Mouse (Mus musculus) lung, embryonic 15.5 days (tissue): ENCODE measurements around the gene Csgalnact2. TPM values are rescaled to one million over a fixed set of nuclear protein-coding genes. Genes with fewer than 3 reads are reported as not detected.

Experiments
- ATAC-seq: fragments of 200-750 bp; cut with Nextera tagmentation; 2 replicates; pipeline ENCODE4 v1.8.0; 2017; ENCODE audit warnings: moderate number of reproducible peaks, borderline replicate concordance; ENCODE audit not compliant: low FRiP score, low TSS enrichment; ENCODE audit errors: extremely low read depth
- H3K27ac ChIP-seq: fragments of 300-500 bp; sonication (generic); 2 replicates; pipeline ENCODE4 v1.5.1; 2015; ENCODE audit warnings: moderate library complexity, mild to moderate bottlenecking, inconsistent platforms
- H3K27me3 ChIP-seq: fragments of 300-500 bp; sonication (generic); 2 replicates; pipeline ENCODE4 v1.6.1; 2015; ENCODE audit warnings: inconsistent platforms
- H3K36me3 ChIP-seq: fragments of 300-500 bp; sonication (generic); 2 replicates; pipeline ENCODE4 v1.6.1; 2015; ENCODE audit warnings: inconsistent platforms
- H3K4me1 ChIP-seq: fragments of 300-500 bp; sonication (generic); 2 replicates; pipeline ENCODE4 v1.6.1; 2015; ENCODE audit warnings: inconsistent platforms
- H3K4me2 ChIP-seq: fragments of 300-500 bp; sonication (generic); 2 replicates; pipeline ENCODE4 v1.6.1; 2015; ENCODE audit warnings: inconsistent platforms, mild to moderate bottlenecking, moderate library complexity
- H3K4me3 ChIP-seq: fragments of 300-500 bp; sonication (generic); 2 replicates; pipeline ENCODE4 v1.5.1; 2015; ENCODE audit warnings: mild to moderate bottlenecking, inconsistent platforms
- H3K9ac ChIP-seq: fragments of 300-500 bp; sonication (generic); 2 replicates; pipeline ENCODE4 v1.6.1; 2015; ENCODE audit warnings: inconsistent platforms
- H3K9me3 ChIP-seq: fragments of 300-500 bp; sonication (generic); 2 replicates; pipeline ENCODE4 v1.6.1; 2016; ENCODE audit warnings: inconsistent platforms
- WGBS: fragments of 180-500 bp; shearing (Covaris S2); methylation state at CpG from one replicate; pipeline ENCODE4 v1.1.7; 2015; 5-methylcytosine and 5-hydroxymethylcytosine counted together
- polyA plus RNA-seq: library from polyadenylated mRNA; unstranded; fragments of >200 nt; fragmentation: Nextera tagmentation; extraction: Ambion mirVana; gene quantifications from 2 replicates; pipeline ENCODE4 v1.2.1, GENCODE M21; 2015

The Csgalnact2 gene
- polyA plus RNA-seq, 1 experiment from 2014 or later: 20.8 TPM

- H3K36me3 ChIP-seq: peaks cover 6% of the 10 kb centered on the region
- H3K4me2 ChIP-seq: no peak overlapping the region
- H3K9me3 ChIP-seq: no peaks in the 10 kb centered on the region
- ATAC-seq: no peak
- WGBS: 25% methylated on average over 6 of the region's 6 CpGs
- H3K27me3 ChIP-seq: no peaks in the 10 kb centered on the region
- peaks cover 22% of the 10 kb centered on the region for H3K4me1 ChIP-seq
- H3K9ac ChIP-seq: no peak overlapping the region
- H3K27ac ChIP-seq: peak overlapping the region; percentile 63
- H3K4me3 ChIP-seq: no peak overlapping the region
Observed at GRCm38 (mm10) chr6:118127827-118128487, 11.0 kb downstream of the Csgalnact2 start.

GRCm38 (mm10) chr6:118127198-118127597, 11.7 kb downstream of the Csgalnact2 start:
- WGBS: 65% methylated on average over 7 of the region's 7 CpGs
- Histone ChIP-seq H3K9ac (no peak overlapping the region), H3K27ac (peak overlapping the region; percentile 63; the same call in 1 of the 2 replicates), H3K4me3 (no peak overlapping the region), H3K4me1 (peaks cover 22% of the 10 kb centered on the region), H3K4me2 (no peak overlapping the region), H3K27me3 (no peaks in the 10 kb centered on the region), H3K36me3 (peaks cover 13% of the 10 kb centered on the region), H3K9me3 (no peaks in the 10 kb centered on the region)
- no peak for ATAC-seq

- no peaks in the 10 kb centered on the region for H3K27me3 ChIP-seq
- H3K4me3 ChIP-seq: no peak overlapping the region
- peaks cover 22% of the 10 kb centered on the region for H3K4me1 ChIP-seq
- no peak overlapping the region for H3K4me2 ChIP-seq
- H3K27ac ChIP-seq: no peak overlapping the region
- H3K9ac ChIP-seq: no peak overlapping the region
- ATAC-seq: no peak
- no peaks in the 10 kb centered on the region for H3K9me3 ChIP-seq
- H3K36me3 ChIP-seq: peaks cover 15% of the 10 kb centered on the region
Observed at GRCm38 (mm10) chr6:118126577-118126976, 12.4 kb downstream of the Csgalnact2 start.

GRCm38 (mm10) chr6:118122767-118123166, 16.2 kb downstream of the Csgalnact2 start:
- no peaks in the 10 kb centered on the region for H3K9me3 ChIP-seq
- 71% methylated on average over 1 of the region's 1 CpGs for WGBS
- H3K4me2 ChIP-seq: no peak overlapping the region
- no peak overlapping the region for H3K4me3 ChIP-seq
- no peaks in the 10 kb centered on the region for H3K27me3 ChIP-seq
- H3K36me3 ChIP-seq: peaks cover 30% of the 10 kb centered on the region
- no peak overlapping the region for H3K27ac ChIP-seq
- ATAC-seq: no peak
- H3K9ac ChIP-seq: no peak overlapping the region
- H3K4me1 ChIP-seq: peaks cover 9% of the 10 kb centered on the region

GRCm38 (mm10) chr6:118111810-118112209, 27.1 kb downstream of the Csgalnact2 start:
- Histone ChIP-seq H3K9me3 (no peaks in the 10 kb centered on the region), H3K9ac (no peak overlapping the region), H3K36me3 (peaks cover 13% of the 10 kb centered on the region; the same call in 1 of the 2 replicates), H3K27me3 (no peaks in the 10 kb centered on the region), H3K4me2 (no peak overlapping the region), H3K4me1 (no peaks in the 10 kb centered on the region), H3K4me3 (no peak overlapping the region), H3K27ac (no peak overlapping the region)
- WGBS: 52% methylated on average over 1 of the region's 1 CpGs
- no peak; the same call in 1 of the 2 replicates for ATAC-seq

- Histone ChIP-seq H3K9me3 (no peaks in the 10 kb centered on the region), H3K9ac (no peak overlapping the region), H3K27ac (no peak overlapping the region), H3K4me1 (peaks cover 5% of the 10 kb centered on the region; the same call in 1 of the 2 replicates), H3K4me2 (no peak overlapping the region), H3K36me3 (no peaks in the 10 kb centered on the region), H3K4me3 (no peak overlapping the region), H3K27me3 (no peaks in the 10 kb centered on the region)
- WGBS: 44% methylated on average over 2 of the region's 2 CpGs
- peak; percentile 39; the same call in 1 of the 2 replicates for ATAC-seq
Observed at GRCm38 (mm10) chr6:118099311-118099802, 39.6 kb downstream of the Csgalnact2 start.

GRCm38 (mm10) chr6:118097765-118098365, 41.1 kb downstream of the Csgalnact2 start:
- Histone ChIP-seq H3K9ac (no peak overlapping the region), H3K27me3 (no peaks in the 10 kb centered on the region), H3K27ac (peak overlapping the region; percentile 65), H3K4me2 (no peak overlapping the region), H3K36me3 (no peaks in the 10 kb centered on the region), H3K4me1 (peaks cover 5% of the 10 kb centered on the region; the same call in 1 of the 2 replicates), H3K4me3 (no peak overlapping the region), H3K9me3 (no peaks in the 10 kb centered on the region)
- ATAC-seq: peak; percentile 54; the same call in 1 of the 2 replicates
- WGBS: 44% methylated on average over 8 of the region's 8 CpGs

- 71% methylated on average over 9 of the region's 9 CpGs for whole genome bisulfite sequencing
- no peak for ATAC-seq
Observed at GRCm38 (mm10) chr6:118090827-118091226, 48.1 kb downstream of the Csgalnact2 start.

GRCm38 (mm10) chr6:118088750-118089440, 50.0 kb downstream of the Csgalnact2 start:
- Histone ChIP-seq H3K4me2 (no peak overlapping the region), H3K27ac (no peak overlapping the region), H3K9ac (no peak overlapping the region), H3K9me3 (no peaks in the 10 kb centered on the region), H3K36me3 (no peaks in the 10 kb centered on the region; the same call in 1 of the 2 replicates), H3K4me3 (no peak overlapping the region), H3K27me3 (0 out of 2 replicates have a peak, but pooled peaks cover 3% of the 10 kb centered on the region), H3K4me1 (0 out of 2 replicates have a peak, but pooled peaks cover 6% of the 10 kb centered on the region)
- 80% methylated on average over 17 of the region's 17 CpGs for WGBS
- no peak for ATAC-seq

More at GRCm38 (mm10) chr6:118090827-118091226, 48.1 kb downstream of the Csgalnact2 start:
- no peak overlapping the region for H3K4me2 ChIP-seq
- H3K4me1 ChIP-seq: no peaks in the 10 kb centered on the region
- no peak overlapping the region for H3K4me3 ChIP-seq
- H3K27ac ChIP-seq: no peak overlapping the region
- H3K36me3 ChIP-seq: no peaks in the 10 kb centered on the region; the same call in 1 of the 2 replicates
- no peak overlapping the region for H3K9ac ChIP-seq
- 0 out of 2 replicates have a peak, but pooled peaks cover 3% of the 10 kb centered on the region for H3K27me3 ChIP-seq
- H3K9me3 ChIP-seq: no peaks in the 10 kb centered on the region

- 50% methylated on average over 8 of the region's 8 CpGs for WGBS
- H3K36me3 ChIP-seq: no peaks in the 10 kb centered on the region; the same call in 1 of the 2 replicates
- H3K27me3 ChIP-seq: 0 out of 2 replicates have a peak, but pooled peaks cover 3% of the 10 kb centered on the region
- no peaks in the 10 kb centered on the region for H3K9me3 ChIP-seq
- 0 out of 2 replicates have a peak, but pooled peaks cover 6% of the 10 kb centered on the region for H3K4me1 ChIP-seq
- no peak overlapping the region for H3K4me3 ChIP-seq
- H3K4me2 ChIP-seq: no peak overlapping the region
- no peak for ATAC-seq
- H3K27ac ChIP-seq: no peak overlapping the region
- H3K9ac ChIP-seq: no peak overlapping the region
Observed at GRCm38 (mm10) chr6:118087955-118088354, 51.0 kb downstream of the Csgalnact2 start.

GRCm38 (mm10) chr6:118084596-118084995, 54.3 kb downstream of the Csgalnact2 start:
- ATAC-seq: no peak
- Histone ChIP-seq H3K4me3 (no peak overlapping the region), H3K27ac (no peak overlapping the region), H3K9me3 (no peaks in the 10 kb centered on the region), H3K9ac (no peak overlapping the region), H3K27me3 (0 out of 2 replicates have a peak, but pooled peaks cover 3% of the 10 kb centered on the region), H3K4me1 (0 out of 2 replicates have a peak, but pooled peaks cover 6% of the 10 kb centered on the region), H3K36me3 (no peaks in the 10 kb centered on the region; the same call in 1 of the 2 replicates), H3K4me2 (no peak overlapping the region)
- WGBS: 89% methylated on average over 8 of the region's 8 CpGs
